Mouse (Mus musculus) splenic B cell, adult 2 months (primary cell): Measurements from ENCODE around the gene Tubgcp2.

Source experiments
- DNase-seq: peaks from one replicate; pipeline ENCODE4 v3.0.0-alpha.2; 2011; ENCODE audit warnings: low read depth, low spot score
- H3K27me3 ChIP-seq: 2 replicates; pipeline ENCODE4 v1.6.1; 2012; ENCODE audit warnings: mild to moderate bottlenecking, low read length, moderate library complexity, mixed read lengths; ENCODE audit not compliant: control insufficient read depth, poor library complexity, insufficient read depth, severe bottlenecking
- H3K36me3 ChIP-seq: 2 replicates; pipeline ENCODE4 v1.6.1; 2012; ENCODE audit warnings: mild to moderate bottlenecking, low read length, moderate library complexity, mixed read lengths; ENCODE audit not compliant: control insufficient read depth, poor library complexity, insufficient read depth, severe bottlenecking

Tubgcp2 gene

DNA sequence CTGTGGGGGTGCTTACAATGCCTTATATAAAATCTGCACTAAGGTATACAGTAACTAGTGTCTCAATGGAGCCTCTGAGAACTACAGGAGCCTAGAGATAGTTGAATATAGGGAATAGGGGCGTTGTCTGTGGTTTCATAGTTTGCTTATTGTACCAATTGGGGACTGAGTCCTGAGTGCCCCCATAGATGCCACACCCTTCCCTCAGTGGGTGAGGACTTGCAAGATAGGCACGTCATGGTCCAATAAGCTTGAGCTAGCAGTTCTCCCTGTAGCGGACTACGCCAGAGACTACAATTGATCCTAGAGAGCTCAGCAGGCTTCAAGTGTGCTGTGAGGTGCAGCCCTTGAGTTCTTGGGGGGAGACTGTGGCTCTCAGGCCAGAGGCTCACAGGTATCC, 81.0 kb downstream of the Tubgcp2 start:
- H3K27me3 ChIP-seq = no peaks in the 10 kb centered on the region
- DNase-seq = no peak

DNA sequence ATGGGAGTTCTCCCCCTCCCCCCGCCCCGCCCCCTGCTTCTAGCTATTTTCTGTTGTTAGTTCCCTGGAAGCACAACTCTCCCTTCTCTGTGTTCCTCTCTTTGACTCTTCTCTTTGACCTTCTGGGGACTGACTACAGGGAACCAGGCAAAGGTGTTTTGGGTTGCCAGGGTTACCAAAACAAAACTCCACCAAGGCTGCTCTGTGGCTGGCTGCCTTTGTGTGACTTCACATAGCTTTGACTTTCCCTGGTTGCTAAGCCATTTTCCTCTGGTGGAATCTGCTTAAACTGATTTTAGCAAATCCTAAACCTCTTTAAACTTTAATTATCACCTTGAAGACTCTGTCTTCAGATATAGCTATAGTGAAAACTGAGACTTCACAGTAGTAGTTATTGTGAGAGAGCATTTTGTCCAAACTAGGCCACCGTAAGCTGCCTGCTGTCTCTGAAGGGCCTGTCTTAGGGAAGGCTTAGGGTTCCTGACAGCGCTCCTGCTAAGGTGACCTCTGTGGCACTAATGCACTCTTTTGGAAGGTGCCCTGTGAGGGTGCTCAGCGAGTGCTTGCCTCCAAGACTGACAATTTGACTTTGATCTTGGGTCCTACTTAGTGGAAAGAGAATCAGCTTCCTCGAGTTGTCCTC, 84.4 kb downstream of the Tubgcp2 start:
- H3K36me3 ChIP-seq = no peaks in the 10 kb centered on the region
- DNase-seq = peak; percentile 40
- no peaks in the 10 kb centered on the region for H3K27me3 ChIP-seq

More for the DNA sequence above, 81.0 kb downstream of the Tubgcp2 start:
- H3K36me3 ChIP-seq = no peaks in the 10 kb centered on the region

DNA sequence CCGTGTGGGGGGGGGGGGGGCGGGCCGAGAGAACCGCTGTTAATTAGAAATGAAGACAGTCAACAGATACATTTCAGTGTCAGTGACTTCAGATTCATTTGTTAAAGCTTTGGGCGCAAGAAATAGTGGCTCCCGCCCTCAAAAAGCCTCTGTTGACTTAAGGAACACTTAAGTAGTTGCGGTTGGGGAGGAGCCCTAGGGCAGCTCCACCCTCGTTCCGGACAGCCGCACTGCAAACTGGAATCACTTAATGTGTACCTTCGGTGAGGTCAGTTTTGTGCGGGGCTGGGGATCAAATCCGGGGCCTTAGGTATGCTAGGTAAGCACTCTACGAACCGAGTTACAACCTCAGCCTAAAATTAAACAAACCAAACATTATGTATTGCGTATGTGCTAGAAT, 85.4 kb downstream of the Tubgcp2 start:
- Histone ChIP-seq H3K27me3 (no peaks in the 10 kb centered on the region), H3K36me3 (no peaks in the 10 kb centered on the region)
- DNase-seq = peak; percentile 67

DNA sequence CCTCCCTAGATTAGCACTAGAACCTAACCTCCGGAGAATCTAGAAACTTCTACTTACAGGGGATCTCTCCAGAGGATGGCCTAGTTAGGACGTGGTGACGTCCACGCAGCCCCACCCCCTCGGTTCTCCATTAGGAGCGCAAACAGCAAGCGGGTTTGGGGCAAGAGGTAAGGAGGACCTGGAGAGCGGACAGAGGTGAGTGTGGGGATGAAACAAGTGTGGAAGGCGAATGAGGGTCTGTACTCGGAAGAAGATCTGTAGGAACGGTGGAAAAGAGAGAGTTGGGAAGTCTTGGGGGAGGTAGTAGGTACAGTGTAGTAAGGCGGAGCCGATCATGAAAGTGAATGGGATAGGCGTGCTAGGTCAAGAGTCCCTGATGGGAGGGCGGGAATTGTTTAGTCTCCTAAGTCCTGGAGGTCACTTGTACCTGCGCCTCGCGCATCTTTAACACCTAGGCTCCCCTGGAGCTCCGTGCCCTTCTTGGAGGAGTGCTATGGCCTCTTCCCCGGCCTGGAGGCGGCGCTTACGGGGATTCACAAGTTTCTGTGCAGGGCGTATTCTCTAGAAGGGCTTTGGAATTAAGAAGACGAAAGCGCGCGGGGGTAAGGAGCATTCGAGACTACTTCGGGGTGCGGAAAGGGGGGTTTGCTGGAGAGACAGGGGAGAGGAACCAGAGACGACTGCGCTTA, 86.0 kb downstream of the Tubgcp2 start:
- Histone ChIP-seq H3K27me3 (no peaks in the 10 kb centered on the region; the same call in 1 of the 2 replicates), H3K36me3 (no peaks in the 10 kb centered on the region)
- DNase-seq = peak; percentile 73

DNA sequence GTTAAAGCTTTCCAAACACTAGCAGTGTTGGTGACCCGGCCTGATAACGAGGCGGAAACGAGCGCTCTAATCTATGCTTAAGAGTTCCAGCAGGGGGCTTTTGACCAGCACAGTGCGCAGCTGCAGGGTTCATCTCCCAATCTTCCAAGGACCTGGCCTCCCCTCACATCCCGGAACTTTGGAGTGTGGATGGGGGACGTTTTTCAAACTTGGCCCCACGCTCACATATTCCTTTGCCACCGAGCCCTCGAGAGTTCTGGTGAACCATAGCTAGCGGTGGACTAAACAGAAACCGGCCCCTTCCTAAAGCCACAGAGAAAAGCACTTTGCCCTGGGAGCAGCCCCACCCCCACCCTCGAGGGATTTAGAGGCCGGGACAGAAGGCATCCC, 86.6 kb downstream of the Tubgcp2 start:
- no peaks in the 10 kb centered on the region for H3K36me3 ChIP-seq
- peak; percentile 69 for DNase-seq

DNA sequence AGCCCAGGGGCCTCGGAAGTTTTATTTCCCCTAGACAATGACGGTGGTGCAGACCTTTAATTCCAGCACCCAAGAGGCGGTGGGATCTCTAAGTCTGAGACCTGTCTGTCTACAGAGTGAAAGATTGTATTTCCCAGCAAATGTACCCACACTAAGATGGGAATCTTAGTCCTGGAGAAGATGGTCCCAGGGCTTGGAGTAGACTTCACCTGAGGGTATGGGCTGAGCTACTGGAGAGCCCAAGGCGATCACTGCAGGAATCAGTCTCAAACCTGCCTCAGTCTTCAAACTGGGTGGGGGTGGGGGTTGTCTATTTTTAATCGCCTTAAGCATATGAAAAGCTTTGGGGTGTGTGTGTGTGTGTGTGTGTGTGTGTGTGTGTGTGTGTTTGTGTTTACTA, 90.4 kb downstream of the Tubgcp2 start:
- Histone ChIP-seq H3K36me3 (no peaks in the 10 kb centered on the region), H3K27me3 (no peaks in the 10 kb centered on the region; the same call in 1 of the 2 replicates)
- no peak for DNase-seq

More for the DNA sequence above, 86.6 kb downstream of the Tubgcp2 start:
- no peaks in the 10 kb centered on the region; the same call in 1 of the 2 replicates for H3K27me3 ChIP-seq
